Mouse (Mus musculus): ENCODE measurements around the gene Ptchd4. TPM values are rescaled to one million over a fixed set of nuclear protein-coding genes. Genes with fewer than 3 reads are reported as not detected.

The Ptchd4 gene
- polyA plus RNA-seq, 1 experiment: 0.13 TPM

- no peak overlapping the region for H3K4me3 ChIP-seq (ENCODE audit: insufficient read depth, low read depth, low read length)
- WGBS: 47% methylated on average over 3 of the region's 3 CpGs
These were observed 16.1 kb upstream of the Ptchd4 start for GRCm38 (mm10) chr17:42299681-42300080.

GRCm38 (mm10) chr17:42303062-42303577 lies 12.6 kb upstream of the Ptchd4 start:
- no peak overlapping the region for H3K4me3 ChIP-seq (ENCODE audit: insufficient read depth, low read depth, low read length)
- TF ChIP-seq CTCF (conservative IDR thresholded peaks at IDR 0.05; ENCODE audit: insufficient read depth, insufficient read length, low read depth, low read length) (no peak), POLR2A (IDR thresholded peaks at IDR 0.05; ENCODE audit: low read depth, low read length) (no peak)
- WGBS: 62% methylated on average over 4 of the region's 4 CpGs
- H3K27me3 ChIP-seq (replicated peaks; ENCODE audit: control insufficient read depth, insufficient read depth, low read length): no peaks in the 10 kb centered on the region
- no peaks in the 10 kb centered on the region for H3K36me3 ChIP-seq (ENCODE audit: control insufficient read depth, insufficient read depth, low read length)
- no peak overlapping the region for H3K27ac ChIP-seq (ENCODE audit: insufficient read depth, low read depth, low read length)
- no peaks in the 10 kb centered on the region for H3K4me1 ChIP-seq (ENCODE audit: control insufficient read depth, insufficient read depth, low read length)
- DNase-seq: no peak

More at GRCm38 (mm10) chr17:42299681-42300080, 16.1 kb upstream of the Ptchd4 start:
- DNase-seq: no peak
- Histone ChIP-seq H3K4me1 (ENCODE audit: control insufficient read depth, insufficient read depth, low read length) (no peaks in the 10 kb centered on the region), H3K27me3 (replicated peaks; ENCODE audit: control insufficient read depth, insufficient read depth, low read length) (no peaks in the 10 kb centered on the region), H3K27ac (ENCODE audit: insufficient read depth, low read depth, low read length) (no peak overlapping the region), H3K36me3 (ENCODE audit: control insufficient read depth, insufficient read depth, low read length) (no peaks in the 10 kb centered on the region)
- TF ChIP-seq POLR2A (IDR thresholded peaks at IDR 0.05; ENCODE audit: low read depth, low read length) (no peak), CTCF (conservative IDR thresholded peaks at IDR 0.05; ENCODE audit: insufficient read depth, insufficient read length, low read depth, low read length) (no peak)

GRCm38 (mm10) chr17:42304262-42304661 lies 11.5 kb upstream of the Ptchd4 start:
- no peak overlapping the region for H3K27ac ChIP-seq (ENCODE audit: insufficient read depth, low read depth, low read length)
- no peaks in the 10 kb centered on the region for H3K27me3 ChIP-seq (replicated peaks; ENCODE audit: control insufficient read depth, insufficient read depth, low read length)
- DNase-seq: no peak
- TF ChIP-seq POLR2A (IDR thresholded peaks at IDR 0.05; ENCODE audit: low read depth, low read length) (no peak), CTCF (conservative IDR thresholded peaks at IDR 0.05; ENCODE audit: insufficient read depth, insufficient read length, low read depth, low read length) (no peak)
- no peaks in the 10 kb centered on the region for H3K4me1 ChIP-seq (ENCODE audit: control insufficient read depth, insufficient read depth, low read length)
- 51% methylated on average over 4 of the region's 4 CpGs for WGBS
- H3K4me3 ChIP-seq (ENCODE audit: insufficient read depth, low read depth, low read length): no peak overlapping the region
- no peaks in the 10 kb centered on the region for H3K36me3 ChIP-seq (ENCODE audit: control insufficient read depth, insufficient read depth, low read length)

- Histone ChIP-seq H3K4me3 (ENCODE audit: insufficient read depth, low read depth, low read length) (no peak overlapping the region), H3K36me3 (ENCODE audit: control insufficient read depth, insufficient read depth, low read length) (no peaks in the 10 kb centered on the region), H3K27me3 (replicated peaks; ENCODE audit: control insufficient read depth, insufficient read depth, low read length) (no peaks in the 10 kb centered on the region), H3K4me1 (ENCODE audit: control insufficient read depth, insufficient read depth, low read length) (no peaks in the 10 kb centered on the region), H3K27ac (ENCODE audit: insufficient read depth, low read depth, low read length) (no peak overlapping the region)
- no peak for DNase-seq
- TF ChIP-seq CTCF (conservative IDR thresholded peaks at IDR 0.05; ENCODE audit: insufficient read depth, insufficient read length, low read depth, low read length): no peak
- no peak for TF ChIP-seq POLR2A (IDR thresholded peaks at IDR 0.05; ENCODE audit: low read depth, low read length)
- 84% methylated on average over 1 of the region's 1 CpGs for WGBS
These were observed 8.7 kb upstream of the Ptchd4 start for GRCm38 (mm10) chr17:42307001-42307400.

- H3K4me1 ChIP-seq (ENCODE audit: control insufficient read depth, insufficient read depth, low read length): no peaks in the 10 kb centered on the region
- TF ChIP-seq POLR2A (IDR thresholded peaks at IDR 0.05; ENCODE audit: low read depth, low read length) (no peak), CTCF (conservative IDR thresholded peaks at IDR 0.05; ENCODE audit: insufficient read depth, insufficient read length, low read depth, low read length) (no peak)
These were observed 5.6 kb upstream of the Ptchd4 start for GRCm38 (mm10) chr17:42310136-42310535.

GRCm38 (mm10) chr17:42316612-42316982 lies 850 bp downstream of the Ptchd4 start:
- H3K4me3 ChIP-seq (ENCODE audit: insufficient read depth, low read depth, low read length): no peak overlapping the region
- no peaks in the 10 kb centered on the region for H3K36me3 ChIP-seq (ENCODE audit: control insufficient read depth, insufficient read depth, low read length)
- H3K27ac ChIP-seq (ENCODE audit: insufficient read depth, low read depth, low read length): no peak overlapping the region
- H3K27me3 ChIP-seq (replicated peaks; ENCODE audit: control insufficient read depth, insufficient read depth, low read length): no peaks in the 10 kb centered on the region
- WGBS: under 1% methylated on average over 22 of the region's 22 CpGs
- DNase-seq: no peak
- TF ChIP-seq POLR2A (IDR thresholded peaks at IDR 0.05; ENCODE audit: low read depth, low read length): no peak
- no peaks in the 10 kb centered on the region for H3K4me1 ChIP-seq (ENCODE audit: control insufficient read depth, insufficient read depth, low read length)

More at GRCm38 (mm10) chr17:42310136-42310535, 5.6 kb upstream of the Ptchd4 start:
- H3K27ac ChIP-seq (ENCODE audit: insufficient read depth, low read depth, low read length): no peak overlapping the region
- no peaks in the 10 kb centered on the region for H3K27me3 ChIP-seq (replicated peaks; ENCODE audit: control insufficient read depth, insufficient read depth, low read length)
- no peak overlapping the region for H3K4me3 ChIP-seq (ENCODE audit: insufficient read depth, low read depth, low read length)
- no peaks in the 10 kb centered on the region for H3K36me3 ChIP-seq (ENCODE audit: control insufficient read depth, insufficient read depth, low read length)
- DNase-seq: no peak

- Histone ChIP-seq H3K27ac (ENCODE audit: insufficient read depth, low read depth, low read length) (no peak overlapping the region), H3K36me3 (ENCODE audit: control insufficient read depth, insufficient read depth, low read length) (no peaks in the 10 kb centered on the region), H3K4me3 (ENCODE audit: insufficient read depth, low read depth, low read length) (no peak overlapping the region), H3K4me1 (ENCODE audit: control insufficient read depth, insufficient read depth, low read length) (no peaks in the 10 kb centered on the region), H3K27me3 (replicated peaks; ENCODE audit: control insufficient read depth, insufficient read depth, low read length) (no peaks in the 10 kb centered on the region)
- TF ChIP-seq POLR2A (IDR thresholded peaks at IDR 0.05; ENCODE audit: low read depth, low read length) (no peak), CTCF (conservative IDR thresholded peaks at IDR 0.05; ENCODE audit: insufficient read depth, insufficient read length, low read depth, low read length) (no peak)
- no peak for DNase-seq
These were observed 20.0 kb downstream of the Ptchd4 start for GRCm38 (mm10) chr17:42335787-42336186.

- no peaks in the 10 kb centered on the region for H3K4me1 ChIP-seq (ENCODE audit: control insufficient read depth, insufficient read depth, low read length)
- no peak overlapping the region for H3K4me3 ChIP-seq (ENCODE audit: insufficient read depth, low read depth, low read length)
- H3K27ac ChIP-seq (ENCODE audit: insufficient read depth, low read depth, low read length): no peak overlapping the region
- H3K27me3 ChIP-seq (replicated peaks; ENCODE audit: control insufficient read depth, insufficient read depth, low read length): no peaks in the 10 kb centered on the region
- TF ChIP-seq CTCF (conservative IDR thresholded peaks at IDR 0.05; ENCODE audit: insufficient read depth, insufficient read length, low read depth, low read length): no peak
- TF ChIP-seq POLR2A (IDR thresholded peaks at IDR 0.05; ENCODE audit: low read depth, low read length): no peak
- no peaks in the 10 kb centered on the region for H3K36me3 ChIP-seq (ENCODE audit: control insufficient read depth, insufficient read depth, low read length)
- WGBS: 83% methylated on average over 6 of the region's 6 CpGs
- no peak for DNase-seq
These were observed 20.8 kb downstream of the Ptchd4 start for GRCm38 (mm10) chr17:42336571-42336970.
